Mouse (Mus musculus): ENCODE results near the gene Gm10128.
"Not testable (repeated sequence)": the region's sequence is repeated elsewhere in the genome, so short reads cannot be mapped to it uniquely, and the experiment has no call there.

Gene Gm10128

GRCm38 (mm10) chr14:7643872-7644271, at the start of gene Gm10128:
Gene Gm10128 (minus strand): TSS chr14:7643972.
- not testable (repeated sequence) for DNase-seq (ENCODE audit: low read depth)

- DNase-seq (ENCODE audit: low read depth), result peak; percentile 20
These were observed 37.4 kb upstream of the Gm10128 start for GRCm38 (mm10) chr14:7681170-7681569.

GRCm38 (mm10) chr14:7662491-7662890, 18.7 kb upstream of the Gm10128 start:
- DNase-seq (ENCODE audit: low read depth), result not testable (repeated sequence)

GRCm38 (mm10) chr14:7658101-7659074, 14.6 kb upstream of the Gm10128 start:
- peak; percentile 10 for DNase-seq (ENCODE audit: low read depth)

GRCm38 (mm10) chr14:7657456-7657855, 13.7 kb upstream of the Gm10128 start:
- not testable (repeated sequence) for DNase-seq (ENCODE audit: low read depth)

- not testable (repeated sequence) for DNase-seq (ENCODE audit: low read depth)
These were observed 48.3 kb downstream of the Gm10128 start, which contains the start of gene Gm10338 for GRCm38 (mm10) chr14:7595492-7595891. Gene Gm10338 (minus strand): TSS chr14:7595592.

All from induced T-regulatory cell, adult 2 months (primary cell).